Mouse (Mus musculus) left cerebral cortex, adult 11 months (tissue): ENCODE data around the gene Jakmip3.
A peak's percentile ranks its signal among the peaks of the same experiment; 100 is the strongest.

Experiments used
- DNase-seq: peaks from one replicate; pipeline ENCODE4 v3.0.0; 2022; ENCODE audit warnings: low spot score

The Jakmip3 gene

DNA sequence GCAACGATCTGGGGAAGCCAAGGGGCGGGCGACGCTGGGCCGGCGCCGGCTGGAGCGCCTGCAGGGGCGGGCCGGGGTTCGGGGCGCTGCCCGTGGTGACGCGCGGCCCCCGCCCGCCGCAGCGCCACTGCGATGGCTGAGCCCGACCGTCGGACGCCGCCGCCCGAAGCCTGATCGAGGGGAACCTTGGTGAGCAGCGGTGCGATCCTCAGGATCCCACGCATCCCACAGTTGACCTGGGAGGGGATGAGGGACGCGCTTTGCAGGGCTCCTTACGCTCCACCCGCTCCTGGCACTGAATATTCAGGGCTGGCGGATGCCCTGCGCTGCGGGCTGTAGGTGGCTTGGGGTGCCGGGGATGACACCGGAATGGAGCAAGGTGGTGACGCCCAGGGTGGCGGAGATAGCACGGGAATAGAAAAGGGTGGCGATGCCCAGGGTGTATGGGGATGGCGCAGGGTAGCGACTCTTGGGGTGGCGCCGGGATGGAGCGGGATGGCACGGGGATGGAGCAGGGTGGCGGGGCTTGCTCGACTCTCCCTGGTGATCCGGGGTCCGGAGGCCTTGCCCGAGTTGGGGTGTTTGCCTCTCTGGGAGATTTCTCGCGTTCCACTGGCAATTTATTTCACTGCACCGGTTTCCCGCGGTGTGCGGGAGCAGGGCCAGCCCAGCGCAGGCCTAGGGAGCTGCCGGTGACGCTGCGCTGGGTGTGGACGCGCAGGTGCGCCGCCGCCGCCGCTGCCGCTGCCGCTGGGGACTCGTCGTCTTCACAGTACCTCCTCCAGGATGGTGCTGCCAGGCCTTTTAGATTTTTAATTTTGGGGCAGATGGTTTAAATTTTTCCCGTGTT, at the start of gene Jakmip3:
Gene Jakmip3, plus strand, starts transcription at position 119 of the 850 bp plus-strand sequence.
- no peak for DNase-seq

DNA sequence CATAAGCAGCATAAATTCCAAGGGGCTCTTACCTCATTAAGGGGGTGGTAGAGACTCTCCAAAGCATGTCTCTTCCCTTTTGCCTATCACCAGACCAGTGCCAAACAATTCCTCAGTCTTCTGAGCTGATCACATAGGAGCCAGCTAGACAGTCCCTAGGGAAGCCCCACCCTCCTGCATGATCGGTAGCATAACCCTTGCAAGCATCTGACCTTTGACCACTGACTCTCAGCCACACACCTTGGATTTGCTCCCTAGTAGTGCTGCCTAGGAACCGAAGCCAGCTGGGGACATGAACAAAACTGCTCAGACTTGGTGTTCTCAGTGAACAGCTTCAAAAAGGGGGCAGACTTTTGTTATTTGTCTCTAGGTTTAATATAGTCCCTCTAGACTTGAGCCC, 42.4 kb upstream of the Jakmip3 start:
- DNase-seq: no peak

DNA sequence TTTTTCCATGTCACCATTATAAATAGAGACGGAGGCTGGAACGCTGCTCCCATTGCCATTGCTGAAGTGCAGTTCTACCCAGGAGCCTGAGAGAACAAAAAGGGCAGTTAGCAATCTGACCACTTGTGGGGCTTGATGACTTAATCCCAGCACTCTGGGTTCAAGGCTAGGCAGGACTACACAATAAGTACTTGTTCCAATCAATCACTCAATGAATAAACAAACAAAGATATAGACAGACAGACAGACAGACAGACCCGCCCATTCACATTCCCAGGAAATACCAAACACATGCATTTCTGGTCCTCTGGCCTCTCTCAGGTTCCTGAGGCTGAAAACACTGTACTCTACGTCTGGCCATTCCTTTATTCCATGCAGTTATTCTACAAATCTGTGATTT, 41.8 kb upstream of the Jakmip3 start:
- no peak for DNase-seq

GRCm38 (mm10) chr7:138903886-138904435, 36.6 kb upstream of the Jakmip3 start:
- DNase-seq: no peak

- DNase-seq: no peak
These were observed 34.1 kb upstream of the Jakmip3 start for GRCm38 (mm10) chr7:138906441-138906840.

DNA sequence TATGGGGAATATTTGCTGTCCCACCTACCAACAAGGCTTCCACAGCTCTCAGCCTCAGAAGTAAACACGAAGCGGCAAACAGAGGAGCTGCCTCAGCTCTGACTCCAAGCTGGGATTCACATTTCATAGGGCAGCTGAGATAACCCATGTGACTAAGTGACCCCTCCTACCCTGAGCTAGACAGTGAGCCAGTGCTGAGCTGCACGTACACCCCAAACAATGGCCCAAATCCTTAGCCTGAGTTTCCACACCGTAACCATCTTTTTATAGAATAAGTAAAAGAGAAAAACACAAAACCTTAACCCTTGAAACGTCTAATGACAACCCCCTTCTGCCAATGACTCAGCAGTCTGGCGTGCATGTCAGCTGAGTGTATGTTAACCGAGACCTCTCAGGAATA, 33.5 kb upstream of the Jakmip3 start:
- no peak for DNase-seq

GRCm38 (mm10) chr7:138907976-138908375, 32.6 kb upstream of the Jakmip3 start:
- no peak for DNase-seq

DNA sequence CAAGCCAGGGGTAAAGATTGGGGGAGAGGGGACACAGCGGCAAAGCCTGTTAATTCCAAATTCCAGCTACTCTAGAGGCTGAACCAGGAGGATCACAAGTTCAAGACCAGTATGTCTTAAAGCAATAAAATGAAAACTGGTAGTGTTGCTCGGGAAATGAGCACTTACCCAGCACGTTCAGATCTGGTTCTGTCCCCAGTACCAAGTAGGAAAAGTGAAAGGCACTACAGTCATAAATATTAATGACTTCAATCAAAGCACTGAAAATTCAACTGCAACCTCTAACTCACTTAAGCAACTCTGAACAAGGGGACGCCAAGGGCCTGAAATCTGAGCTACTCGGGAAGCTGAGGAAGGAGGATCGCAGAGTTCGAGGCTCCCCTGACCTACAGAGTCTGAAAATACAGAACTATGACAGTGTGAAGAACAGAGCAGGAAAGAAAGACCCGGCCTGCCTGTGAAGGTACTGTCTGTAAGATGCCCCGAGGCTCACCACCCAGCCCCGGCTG, 31.7 kb upstream of the Jakmip3 start:
- DNase-seq: no peak

DNA sequence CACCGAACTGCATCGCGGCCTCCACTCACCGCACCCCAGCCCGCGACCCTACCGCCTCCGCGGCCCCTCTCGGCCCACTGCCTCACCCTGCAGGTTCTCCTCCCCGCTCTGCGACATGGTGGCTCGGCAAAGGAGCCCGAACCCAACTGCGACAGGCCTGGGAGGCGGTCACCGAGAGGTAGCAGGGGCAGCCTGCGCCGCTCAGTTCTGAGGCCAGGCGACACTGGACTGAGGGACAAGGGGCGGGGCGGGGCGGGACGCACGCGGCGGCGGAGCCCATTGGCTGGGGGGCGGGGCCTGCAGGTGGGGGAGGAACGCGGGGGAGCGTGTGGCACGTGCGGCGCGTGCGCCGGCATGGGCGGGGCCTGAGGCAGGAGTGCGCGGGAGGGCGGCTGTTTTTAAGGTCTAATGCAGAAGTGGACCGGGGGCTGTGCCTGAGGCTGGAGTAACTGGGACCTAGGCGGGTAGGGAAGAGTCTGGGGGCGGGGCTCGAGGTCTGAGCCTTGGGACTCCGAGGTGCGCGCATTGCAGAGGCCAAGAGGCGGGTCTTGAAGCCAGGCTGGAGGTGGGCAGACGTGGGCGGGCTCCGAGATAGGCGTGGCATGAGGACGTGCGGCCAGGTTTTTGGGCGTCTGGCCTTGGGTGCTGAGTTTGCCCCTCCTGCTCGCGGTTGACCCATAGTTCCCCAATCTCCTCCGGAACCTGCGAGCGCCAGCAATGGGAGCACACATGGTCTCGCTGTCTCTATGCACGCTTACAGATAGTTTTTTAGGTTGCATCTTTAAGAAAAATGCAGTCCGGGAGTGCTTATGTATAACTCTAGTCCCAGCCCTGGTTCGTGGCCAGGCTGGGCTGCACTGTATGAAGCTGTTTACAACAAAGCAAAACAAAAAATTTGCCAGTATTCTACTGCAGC, 31.0 kb upstream of the Jakmip3 start, which contains the start of gene Bnip3:
Gene Bnip3, minus strand, starts transcription at position 243 of the 916 bp plus-strand sequence.
- peak; percentile 83 for DNase-seq

- DNase-seq: no peak
These were observed 30.4 kb upstream of the Jakmip3 start for GRCm38 (mm10) chr7:138910193-138910562.

- no peak for DNase-seq
These were observed 26.9 kb upstream of the Jakmip3 start for GRCm38 (mm10) chr7:138913616-138914015.

DNA sequence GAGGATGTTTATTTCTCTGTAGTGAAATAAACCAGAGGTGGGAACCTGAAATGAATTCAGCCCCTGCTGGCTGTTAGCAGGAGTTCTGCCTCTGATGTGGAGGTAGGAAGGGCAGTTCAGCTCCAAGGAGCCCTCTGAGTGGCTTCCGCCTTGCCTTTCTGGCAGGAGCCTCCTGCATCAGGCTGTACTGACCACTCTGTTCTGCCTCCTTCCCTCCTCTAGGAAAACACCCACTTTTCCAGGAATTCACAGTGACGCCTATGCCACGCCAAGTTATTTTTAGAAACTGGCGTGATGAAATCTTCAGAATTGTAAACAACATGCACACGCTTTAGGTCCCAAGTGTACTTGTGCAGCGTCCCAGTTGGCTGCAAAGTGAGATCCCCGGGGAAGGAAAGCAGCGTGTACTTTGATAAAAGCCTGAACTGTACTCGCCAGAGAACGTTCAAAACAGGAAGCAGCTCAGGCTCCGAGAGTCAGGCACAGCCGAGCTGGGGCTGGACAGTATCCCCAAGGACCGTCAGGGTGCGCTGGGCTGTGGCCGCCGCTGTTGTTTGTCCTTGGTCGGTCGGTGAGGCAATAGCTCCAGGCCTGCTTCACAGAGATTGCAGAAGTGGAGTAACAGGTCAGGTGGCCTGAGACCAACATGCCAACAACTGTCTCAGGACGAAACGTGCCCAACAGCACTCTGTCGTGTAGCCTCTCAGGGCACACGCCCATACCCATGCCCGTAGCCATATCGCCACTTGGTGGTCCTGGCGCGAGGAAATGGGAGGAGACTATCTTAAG, 21.2 kb upstream of the Jakmip3 start:
- no peak for DNase-seq

GRCm38 (mm10) chr7:138921611-138922010, 18.9 kb upstream of the Jakmip3 start:
- no peak for DNase-seq

DNA sequence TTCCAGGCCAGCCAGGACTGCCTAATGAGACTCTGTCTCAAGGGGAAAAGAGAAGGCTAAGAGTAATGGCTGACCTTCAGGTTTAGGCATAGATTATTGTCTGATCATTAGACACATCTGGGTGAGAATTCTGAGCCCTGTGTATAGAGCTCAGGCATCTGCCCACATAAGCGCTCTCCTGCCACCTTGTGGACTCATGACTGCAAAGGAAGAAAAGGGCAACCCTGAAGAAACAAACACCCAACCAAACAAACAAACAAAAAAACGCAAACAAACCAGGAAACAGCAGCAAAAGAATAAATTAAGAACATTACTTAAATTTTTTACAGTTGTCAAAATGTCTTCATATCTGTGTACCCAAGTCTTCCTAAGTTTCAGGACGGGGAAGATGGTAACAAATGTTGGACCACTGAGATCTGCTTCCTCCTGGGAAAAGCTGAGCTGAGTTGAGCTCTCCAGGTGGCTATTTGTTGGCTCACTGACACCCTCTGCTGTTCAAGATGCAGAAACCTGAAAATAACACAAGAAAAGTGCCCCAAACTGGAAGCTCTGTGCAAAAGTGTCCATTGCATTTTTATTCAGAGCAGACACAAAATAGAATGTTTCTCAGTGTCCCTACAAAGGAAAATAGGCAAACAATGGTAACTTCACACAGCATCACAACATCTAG, 16.6 kb upstream of the Jakmip3 start:
- no peak for DNase-seq

DNA sequence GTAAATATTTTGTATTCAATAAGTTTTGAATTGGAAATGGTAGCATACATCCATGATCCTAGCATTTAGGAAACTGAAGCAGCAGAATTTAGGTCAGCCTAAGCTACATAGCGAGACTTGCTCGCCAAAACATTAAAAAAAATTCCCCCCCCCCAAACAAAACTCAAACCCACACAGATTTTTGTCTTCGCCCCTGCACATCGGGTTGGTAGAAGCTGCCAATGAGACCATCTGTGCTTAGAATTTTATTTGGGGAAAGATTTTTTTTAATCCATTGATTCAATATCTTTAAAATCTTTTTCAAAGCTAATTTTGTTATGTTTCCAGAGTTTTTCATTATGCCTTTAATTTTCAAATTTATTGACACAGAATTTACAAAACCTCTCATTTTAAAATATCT, 12.1 kb upstream of the Jakmip3 start:
- DNase-seq: no peak

DNA sequence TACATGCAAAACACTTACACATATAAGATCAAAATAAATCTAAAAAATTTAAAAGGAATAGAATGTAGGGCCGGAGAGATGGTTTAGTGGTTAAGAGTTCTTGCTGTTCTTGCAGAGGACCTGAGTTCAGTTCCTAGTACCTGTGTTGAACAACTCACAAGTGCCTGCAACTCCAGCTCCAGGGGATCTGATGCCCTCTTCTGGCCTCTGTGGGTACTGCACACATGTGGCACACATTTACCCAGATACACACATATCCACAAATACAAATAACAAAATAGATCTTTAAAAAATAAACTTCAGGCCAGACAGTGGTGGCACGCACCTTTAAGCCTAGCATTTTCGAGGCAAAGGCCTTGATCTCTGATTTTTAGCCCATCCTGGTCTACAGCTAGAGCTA, 6.0 kb upstream of the Jakmip3 start:
- DNase-seq: no peak

GRCm38 (mm10) chr7:138938991-138939390, 1.5 kb upstream of the Jakmip3 start:
- DNase-seq: no peak

GRCm38 (mm10) chr7:138940256-138940611, 296 bp upstream of the Jakmip3 start:
- peak; percentile 63 for DNase-seq

DNA sequence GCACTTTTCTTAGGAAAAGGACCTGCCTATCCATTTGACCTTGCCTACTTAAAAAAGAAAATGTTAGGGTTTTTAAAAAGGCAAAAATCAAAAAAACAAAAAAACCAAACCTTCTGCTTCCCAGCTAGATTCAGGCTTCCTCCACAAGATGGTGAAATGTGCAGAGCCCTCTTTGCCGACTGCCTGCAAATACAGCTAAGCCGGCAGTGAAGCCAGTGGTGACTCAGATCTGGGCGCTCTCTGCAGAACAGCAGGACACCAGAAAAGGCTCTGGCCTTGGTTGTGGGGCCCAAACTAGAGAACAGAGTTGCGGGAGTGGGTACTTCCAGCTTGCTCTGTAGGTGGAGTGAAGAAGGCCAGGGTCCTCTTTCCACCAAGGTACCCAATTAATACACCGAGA, 1.0 kb downstream of the Jakmip3 start:
- no peak for DNase-seq

GRCm38 (mm10) chr7:138942301-138942700, 1.8 kb downstream of the Jakmip3 start:
- DNase-seq: no peak

- DNase-seq: no peak
These were observed 5.1 kb downstream of the Jakmip3 start for GRCm38 (mm10) chr7:138945668-138946067.
